Mouse (Mus musculus): ENCODE data around the gene Rad51b.

- TF ChIP-seq POLR2A (IDR thresholded peaks at IDR 0.05; ENCODE audit: insufficient read depth, low read length) (no peak), CTCF (IDR thresholded peaks at IDR 0.05; ENCODE audit: low read depth, low read length) (no peak), EP300 (IDR thresholded peaks at IDR 0.05; ENCODE audit: insufficient read depth, low read depth, low read length) (no peak)
Measured at GRCm38 (mm10) chr12:79338791-79339190, 41.7 kb downstream of the Rad51b start.
